Mouse (Mus musculus) limb, embryonic 12.5 days (tissue): ENCODE data around the gene Bach1. TPM values are rescaled to one million over a fixed set of nuclear protein-coding genes. Genes with fewer than 3 reads are reported as not detected.

Experiments used
- ATAC-seq: fragments of 200-750 bp; cut with Nextera tagmentation; 2 replicates; pipeline ENCODE4 v1.8.0; 2017; ENCODE audit warnings: low read depth, moderate TSS enrichment; ENCODE audit not compliant: insufficient number of reproducible peaks, insufficient read depth, low FRiP score, low TSS enrichment
- H3K27ac ChIP-seq: fragments of 300-500 bp; sonication (generic); 2 replicates; pipeline ENCODE4 v1.5.1; 2016; ENCODE audit warnings: mild to moderate bottlenecking, moderate library complexity
- H3K27me3 ChIP-seq: fragments of 300-500 bp; sonication (generic); 2 replicates; pipeline ENCODE4 v1.6.1; 2016; ENCODE audit warnings: mild to moderate bottlenecking, moderate library complexity
- H3K36me3 ChIP-seq: fragments of 300-500 bp; sonication (generic); 2 replicates; pipeline ENCODE4 v1.6.1; 2016; ENCODE audit warnings: mild to moderate bottlenecking, moderate library complexity
- H3K4me1 ChIP-seq: fragments of 300-500 bp; sonication (generic); replicated peaks from 2 replicates; pipeline ENCODE4 v1.6.1; 2016
- H3K4me2 ChIP-seq: fragments of 300-500 bp; sonication (generic); 2 replicates; pipeline ENCODE4 v1.6.1; 2016; ENCODE audit warnings: mild to moderate bottlenecking, moderate library complexity
- H3K4me3 ChIP-seq: fragments of 300-500 bp; sonication (generic); replicated peaks from 2 replicates; pipeline ENCODE4 v1.5.1; 2016; ENCODE audit warnings: mild to moderate bottlenecking
- H3K9ac ChIP-seq: fragments of 300-500 bp; sonication (generic); replicated peaks from 2 replicates; pipeline ENCODE4 v1.6.1; 2016; ENCODE audit warnings: mild to moderate bottlenecking, moderate library complexity
- H3K9me3 ChIP-seq: fragments of 300-500 bp; sonication (generic); 2 replicates; pipeline ENCODE4 v1.6.1; 2016; ENCODE audit warnings: mild to moderate bottlenecking, moderate library complexity
- WGBS: fragments of 180-500 bp; shearing (Covaris S2); methylation state at CpG from one replicate; pipeline ENCODE4 v1.1.7; 2016; 5-methylcytosine and 5-hydroxymethylcytosine counted together
- polyA plus RNA-seq: library from polyadenylated mRNA; unstranded; fragments of >200 nt; fragmentation: Nextera tagmentation; extraction: Ambion mirVana; gene quantifications from 2 replicates; pipeline ENCODE4 v1.2.1, GENCODE M21; 2016

Gene Bach1
- 19.4 and 20.4 TPM in 2 replicates for polyA plus RNA-seq

DNA sequence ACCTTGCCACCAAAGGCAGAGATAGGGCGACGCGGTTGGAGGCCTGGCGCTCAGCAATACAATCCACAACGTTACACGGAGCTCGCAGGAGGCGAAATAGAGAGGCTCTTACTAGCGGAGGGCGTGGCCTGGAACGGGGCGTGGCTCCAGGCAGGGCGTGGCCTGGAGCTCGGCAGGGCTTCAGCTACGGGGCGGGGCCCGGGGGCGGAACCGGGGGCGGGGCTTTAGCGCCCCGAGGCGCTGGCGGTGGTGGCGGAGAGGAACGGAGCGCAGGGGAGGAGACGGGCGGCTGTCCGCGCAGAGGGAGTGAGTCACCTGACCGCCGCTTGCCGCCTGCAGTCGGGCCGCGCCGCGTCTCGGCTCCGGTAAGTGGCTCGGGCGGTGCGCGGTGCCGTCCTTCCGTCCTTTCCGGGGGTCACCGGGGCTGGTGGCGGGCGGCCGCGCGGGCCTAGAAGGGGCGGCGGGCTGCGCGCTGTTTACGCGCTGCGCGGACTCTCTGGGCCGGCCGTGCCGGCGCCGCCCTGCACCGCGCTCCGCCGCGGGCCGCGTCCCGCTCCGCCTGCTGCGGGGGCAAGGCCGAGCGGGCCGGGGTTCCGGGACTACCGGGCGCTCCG, at the start of gene Bach1:
Bach1 (plus strand) TSS at position 254 of the 614 bp plus-strand sequence.
- Histone ChIP-seq H3K4me1 (peaks cover 26% of the 10 kb centered on the region), H3K4me3 (peak within 1 kb of the TSS; percentile 87), H3K4me2 (peak within 1 kb of the TSS; percentile 76), H3K27ac (peak within 1 kb of the TSS; percentile 90), H3K36me3 (no peaks in the 10 kb centered on the region), H3K9me3 (no peaks in the 10 kb centered on the region), H3K27me3 (peaks cover 4% of the 10 kb centered on the region; the same call in 1 of the 2 replicates), H3K9ac (peak within 1 kb of the TSS; percentile 92)
- under 1% methylated on average over 84 of the region's 84 CpGs for WGBS
- ATAC-seq = peak; percentile 90

GRCm38 (mm10) chr16:87652344-87652743, 46.4 kb upstream of the Bach1 start:
- H3K9ac ChIP-seq = no peak overlapping the region
- no peaks in the 10 kb centered on the region for H3K36me3 ChIP-seq
- peaks cover 19% of the 10 kb centered on the region for H3K4me1 ChIP-seq
- no peak overlapping the region for H3K4me2 ChIP-seq
- 85% methylated on average over 8 of the region's 8 CpGs for WGBS
- H3K4me3 ChIP-seq = no peak overlapping the region
- H3K9me3 ChIP-seq = no peaks in the 10 kb centered on the region
- no peaks in the 10 kb centered on the region for H3K27me3 ChIP-seq
- ATAC-seq = no peak
- H3K27ac ChIP-seq = no peak overlapping the region

- no peak overlapping the region for H3K9ac ChIP-seq
- H3K4me2 ChIP-seq = no peak overlapping the region
- no peaks in the 10 kb centered on the region for H3K27me3 ChIP-seq
- H3K36me3 ChIP-seq = no peaks in the 10 kb centered on the region
- no peak overlapping the region for H3K27ac ChIP-seq
- 82% methylated on average over 13 of the region's 13 CpGs for whole genome bisulfite sequencing
- H3K9me3 ChIP-seq = no peaks in the 10 kb centered on the region
- no peak for ATAC-seq
- no peak overlapping the region for H3K4me3 ChIP-seq
- peaks cover 19% of the 10 kb centered on the region for H3K4me1 ChIP-seq
Observed at GRCm38 (mm10) chr16:87652924-87653323, 45.8 kb upstream of the Bach1 start.

DNA sequence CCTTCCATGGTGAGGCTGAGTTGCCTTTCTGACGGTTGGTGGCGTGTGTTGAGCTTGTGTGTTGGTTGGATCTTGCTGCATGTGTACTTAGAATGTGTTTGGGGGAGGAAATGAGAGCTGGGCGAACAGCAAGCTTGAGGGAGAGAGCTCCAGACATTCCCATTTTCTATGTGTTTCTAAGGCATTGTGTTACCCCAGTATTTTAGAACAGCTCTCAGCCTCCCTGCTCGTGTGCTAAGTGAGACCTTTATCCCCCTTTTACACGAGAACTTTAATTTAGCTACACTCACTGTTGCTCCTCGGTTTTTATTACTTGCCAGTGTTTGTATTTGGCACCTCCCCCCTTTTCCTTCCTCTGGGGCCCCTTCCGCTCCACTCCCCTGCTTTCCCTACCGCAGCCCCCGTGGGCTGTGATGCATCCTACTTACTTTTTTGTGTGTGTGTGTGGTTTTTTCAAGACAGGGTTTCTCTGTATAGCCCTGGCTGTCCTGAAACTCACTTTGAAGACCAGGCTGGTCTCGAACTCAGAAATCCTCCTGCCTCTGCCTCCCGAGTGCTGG, 44.6 kb upstream of the Bach1 start:
- no peak for ATAC-seq
- Histone ChIP-seq H3K4me2 (no peak overlapping the region; the same call in 1 of the 2 replicates), H3K9me3 (no peaks in the 10 kb centered on the region), H3K36me3 (no peaks in the 10 kb centered on the region), H3K27me3 (no peaks in the 10 kb centered on the region), H3K4me1 (peaks cover 19% of the 10 kb centered on the region), H3K4me3 (no peak overlapping the region), H3K9ac (no peak overlapping the region), H3K27ac (0 out of 2 replicates have a peak overlapping the region, but pooled peaks have one; percentile 8)
- WGBS = 62% methylated on average over 11 of the region's 11 CpGs

DNA sequence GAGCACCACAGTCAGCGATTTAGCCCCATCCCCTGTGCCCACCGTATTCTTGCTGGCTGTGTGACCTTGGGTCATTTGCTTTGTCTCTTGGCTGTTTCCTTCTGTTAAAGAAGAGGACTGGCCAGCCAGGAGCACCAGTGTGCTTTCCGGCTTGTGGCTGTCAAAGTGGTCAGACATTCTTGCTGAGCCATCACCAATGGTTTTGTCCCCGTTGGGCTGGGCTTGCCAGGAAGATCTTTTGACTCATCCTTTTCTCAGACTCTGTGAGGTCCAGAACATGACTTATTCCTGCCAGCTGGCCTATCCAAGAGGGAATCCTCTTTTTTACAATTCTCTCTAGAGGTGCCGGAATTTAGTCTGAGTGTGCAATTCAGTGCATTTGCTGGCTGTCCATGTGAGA, 43.7 kb upstream of the Bach1 start:
- no peaks in the 10 kb centered on the region for H3K27me3 ChIP-seq
- no peaks in the 10 kb centered on the region for H3K9me3 ChIP-seq
- H3K4me3 ChIP-seq = no peak overlapping the region
- no peak for ATAC-seq
- no peak overlapping the region for H3K4me2 ChIP-seq
- H3K27ac ChIP-seq = no peak overlapping the region
- H3K9ac ChIP-seq = no peak overlapping the region
- no peaks in the 10 kb centered on the region for H3K36me3 ChIP-seq
- 84% methylated on average over 5 of the region's 5 CpGs for WGBS
- H3K4me1 ChIP-seq = peaks cover 19% of the 10 kb centered on the region

DNA sequence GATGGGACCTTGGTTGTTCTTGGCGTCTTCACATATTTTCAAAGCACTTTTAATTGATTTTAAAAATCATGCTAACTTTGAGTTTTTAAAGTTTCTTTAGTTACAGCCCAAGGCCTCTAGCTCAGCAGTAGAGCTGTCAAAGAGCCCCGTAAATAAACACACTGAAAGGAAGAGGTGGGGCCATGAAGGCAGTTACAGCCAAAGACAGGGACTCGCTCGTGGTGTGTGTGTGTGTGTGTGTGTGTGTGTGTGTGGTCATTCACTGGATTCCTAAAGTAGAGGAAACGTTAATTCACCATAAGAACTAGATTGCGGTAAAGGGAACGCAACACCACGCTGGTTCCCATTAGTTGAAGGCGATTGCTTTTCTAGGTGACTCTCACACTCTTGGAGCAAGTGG, 43.2 kb upstream of the Bach1 start:
- no peaks in the 10 kb centered on the region for H3K27me3 ChIP-seq
- WGBS = 70% methylated on average over 9 of the region's 9 CpGs
- ATAC-seq = no peak

DNA sequence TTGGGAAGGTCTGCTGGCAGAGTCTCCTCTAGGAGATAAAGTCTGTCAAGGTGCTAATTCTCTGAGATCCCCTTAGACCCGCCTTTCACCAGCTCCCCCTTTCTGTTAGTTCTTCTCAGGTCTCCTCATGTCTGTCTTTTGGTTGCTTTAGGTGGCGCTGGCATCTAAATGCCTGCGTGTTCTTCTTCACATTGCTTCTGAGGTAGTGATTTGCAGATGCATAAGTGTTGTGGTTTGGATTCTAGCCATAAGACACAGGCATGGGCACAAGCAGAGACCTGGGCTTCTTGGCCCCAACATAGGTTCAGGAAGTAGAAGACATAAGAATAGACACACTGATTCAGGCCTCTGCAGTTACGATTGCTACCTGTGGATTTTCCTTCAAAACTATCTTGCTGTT, 42.0 kb upstream of the Bach1 start:
- H3K36me3 ChIP-seq = no peaks in the 10 kb centered on the region
- WGBS = 87% methylated on average over 4 of the region's 4 CpGs

More for the DNA sequence above, 43.2 kb upstream of the Bach1 start:
- H3K9ac ChIP-seq = no peak overlapping the region
- H3K36me3 ChIP-seq = no peaks in the 10 kb centered on the region
- no peak overlapping the region for H3K27ac ChIP-seq
- no peak overlapping the region for H3K4me2 ChIP-seq
- H3K4me1 ChIP-seq = peaks cover 19% of the 10 kb centered on the region
- no peak overlapping the region for H3K4me3 ChIP-seq
- H3K9me3 ChIP-seq = no peaks in the 10 kb centered on the region

DNA sequence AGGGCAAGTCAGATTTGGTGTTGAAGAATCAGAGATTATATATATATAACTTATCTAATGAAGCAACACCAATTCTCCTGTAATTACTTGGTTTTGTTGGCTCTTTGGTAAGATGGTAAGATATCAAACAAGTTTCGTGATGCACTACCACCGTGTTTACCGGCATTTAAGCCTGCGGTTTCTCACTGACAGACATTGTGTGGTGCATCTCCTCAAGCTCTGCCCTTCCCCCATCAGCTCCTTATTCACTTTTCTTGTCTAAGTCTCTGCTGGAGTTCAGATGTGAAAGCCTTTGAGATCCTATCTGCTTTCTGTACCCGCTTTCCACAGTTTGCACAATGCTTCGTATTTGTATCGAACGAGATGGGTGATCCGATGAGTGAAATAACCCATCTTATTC, 41.5 kb upstream of the Bach1 start:
- Histone ChIP-seq H3K9ac (no peak overlapping the region), H3K27ac (no peak overlapping the region), H3K4me2 (no peak overlapping the region), H3K36me3 (no peaks in the 10 kb centered on the region), H3K4me3 (no peak overlapping the region), H3K27me3 (no peaks in the 10 kb centered on the region), H3K4me1 (peaks cover 19% of the 10 kb centered on the region), H3K9me3 (no peaks in the 10 kb centered on the region)
- ATAC-seq = no peak
- 97% methylated on average over 9 of the region's 9 CpGs for WGBS

More for the DNA sequence above, 42.0 kb upstream of the Bach1 start:
- Histone ChIP-seq H3K4me1 (peaks cover 19% of the 10 kb centered on the region), H3K27me3 (no peaks in the 10 kb centered on the region), H3K27ac (no peak overlapping the region), H3K4me3 (no peak overlapping the region), H3K9me3 (no peaks in the 10 kb centered on the region), H3K9ac (no peak overlapping the region), H3K4me2 (no peak overlapping the region)
- no peak for ATAC-seq

GRCm38 (mm10) chr16:87661024-87661471, 37.7 kb upstream of the Bach1 start:
- 76% methylated on average over 12 of the region's 12 CpGs for WGBS
- Histone ChIP-seq H3K27ac (no peak overlapping the region), H3K36me3 (no peaks in the 10 kb centered on the region), H3K4me2 (no peak overlapping the region), H3K4me3 (no peak overlapping the region), H3K27me3 (no peaks in the 10 kb centered on the region), H3K4me1 (no peaks in the 10 kb centered on the region), H3K9me3 (no peaks in the 10 kb centered on the region), H3K9ac (no peak overlapping the region)
- no peak for ATAC-seq

GRCm38 (mm10) chr16:87661636-87662035, 37.1 kb upstream of the Bach1 start:
- 83% methylated on average over 8 of the region's 8 CpGs for WGBS
- H3K4me1 ChIP-seq = no peaks in the 10 kb centered on the region
- no peak overlapping the region for H3K9ac ChIP-seq
- no peak overlapping the region for H3K4me2 ChIP-seq
- H3K27me3 ChIP-seq = no peaks in the 10 kb centered on the region
- no peak overlapping the region for H3K27ac ChIP-seq
- H3K36me3 ChIP-seq = no peaks in the 10 kb centered on the region
- H3K4me3 ChIP-seq = no peak overlapping the region
- no peak for ATAC-seq
- H3K9me3 ChIP-seq = no peaks in the 10 kb centered on the region

DNA sequence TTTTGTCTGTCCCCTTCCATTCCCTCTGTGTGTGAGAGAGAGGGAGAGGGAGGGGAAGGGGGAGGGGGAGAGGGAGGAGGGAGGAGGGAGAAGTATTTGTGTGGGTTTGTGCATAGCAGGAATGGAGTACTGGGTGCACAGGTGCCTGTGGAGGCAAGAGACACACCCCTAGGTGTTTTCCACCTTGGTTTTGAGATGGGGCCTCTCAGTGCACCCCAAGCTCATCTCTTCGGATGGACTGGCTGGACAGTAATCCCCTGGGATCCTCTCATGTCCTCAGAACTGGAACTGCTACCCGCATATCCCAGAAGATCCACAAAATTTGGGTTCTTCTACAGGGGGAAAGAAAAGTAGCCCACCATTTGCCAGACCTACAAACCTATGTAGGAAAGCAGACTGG, 36.2 kb upstream of the Bach1 start:
- no peak overlapping the region for H3K27ac ChIP-seq
- no peak overlapping the region for H3K9ac ChIP-seq
- no peaks in the 10 kb centered on the region for H3K27me3 ChIP-seq
- 95% methylated on average over 2 of the region's 2 CpGs for WGBS
- H3K36me3 ChIP-seq = no peaks in the 10 kb centered on the region
- no peak overlapping the region for H3K4me3 ChIP-seq
- ATAC-seq = no peak
- H3K9me3 ChIP-seq = no peaks in the 10 kb centered on the region
- H3K4me1 ChIP-seq = no peaks in the 10 kb centered on the region
- H3K4me2 ChIP-seq = no peak overlapping the region

DNA sequence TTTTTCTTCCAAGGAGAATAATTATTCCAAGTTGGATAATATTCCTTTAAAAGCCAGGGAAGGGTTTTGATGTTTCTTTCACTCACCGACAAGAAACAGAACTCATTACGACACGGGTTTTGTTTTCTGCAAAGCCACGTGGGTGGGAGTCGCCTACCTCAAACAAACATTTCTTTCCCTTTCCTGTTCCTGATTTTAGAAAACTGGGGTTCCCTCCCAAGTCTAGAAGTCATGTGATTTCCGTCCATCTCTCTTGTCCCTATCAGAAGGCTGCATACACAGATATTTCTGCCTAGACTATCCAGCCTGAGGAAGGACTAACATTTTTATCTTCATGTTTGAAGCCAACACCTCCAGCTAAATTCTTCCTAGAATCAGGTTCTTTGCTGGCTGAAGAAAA, 34.9 kb upstream of the Bach1 start:
- WGBS = 80% methylated on average over 6 of the region's 6 CpGs
- Histone ChIP-seq H3K27ac (no peak overlapping the region), H3K4me3 (no peak overlapping the region), H3K4me1 (no peaks in the 10 kb centered on the region), H3K9me3 (no peaks in the 10 kb centered on the region), H3K9ac (no peak overlapping the region), H3K4me2 (no peak overlapping the region), H3K36me3 (no peaks in the 10 kb centered on the region), H3K27me3 (no peaks in the 10 kb centered on the region)
- ATAC-seq = no peak
